Mouse (Mus musculus) ES-Bruce4 (cell line): Measurements from ENCODE around the gene Lmtk2. TPM values are rescaled to one million over a fixed set of nuclear protein-coding genes. Genes with fewer than 3 reads are reported as not detected.
A peak's percentile ranks its signal among the peaks of the same experiment; 100 is the strongest.

Experiments
- H3K27ac ChIP-seq: 2 replicates; pipeline ENCODE4 v1.5.1; 2012; ENCODE audit warnings: low read length, inconsistent platforms; ENCODE audit not compliant: insufficient read depth
- H3K27me3 ChIP-seq: 2 replicates; pipeline ENCODE4 v1.6.1; 2012; ENCODE audit warnings: mild to moderate bottlenecking, low read length, inconsistent platforms; ENCODE audit not compliant: control insufficient read depth, poor library complexity, insufficient read depth, severe bottlenecking
- H3K36me3 ChIP-seq: 2 replicates; pipeline ENCODE4 v1.6.1; 2012; ENCODE audit warnings: inconsistent platforms, mild to moderate bottlenecking, low read length, moderate library complexity; ENCODE audit not compliant: control insufficient read depth, poor library complexity, insufficient read depth, severe bottlenecking
- H3K4me1 ChIP-seq: one replicate; pipeline ENCODE4 v1.8.1; 2011; ENCODE audit warnings: low read length; ENCODE audit not compliant: control insufficient read depth, insufficient read depth
- H3K4me3 ChIP-seq: 2 replicates; pipeline ENCODE4 v1.5.1; 2011; ENCODE audit warnings: low read depth, mild to moderate bottlenecking, low read length
- H3K9ac ChIP-seq: 2 replicates; pipeline ENCODE4 v1.6.1; 2012; ENCODE audit warnings: low read depth, mild to moderate bottlenecking, inconsistent platforms; ENCODE audit not compliant: poor library complexity, severe bottlenecking
- H3K9me3 ChIP-seq: replicated peaks from 2 replicates; pipeline ENCODE4 v1.6.1; 2012; ENCODE audit warnings: mild to moderate bottlenecking, low read length, inconsistent platforms; ENCODE audit not compliant: control insufficient read depth, poor library complexity, insufficient read depth, severe bottlenecking
- CTCF ChIP-seq: IDR thresholded peaks from one replicate; pipeline ENCODE4 v1.8.1; 2011; ENCODE audit warnings: low read depth, low read length
- EP300 ChIP-seq: IDR thresholded peaks from 2 replicates; pipeline ENCODE4 v1.6.1; 2011; ENCODE audit warnings: low read depth, low read length; ENCODE audit not compliant: insufficient read depth
- POLR2A ChIP-seq: IDR thresholded peaks from one replicate; pipeline ENCODE4 v1.8.1; 2011; ENCODE audit warnings: low read length; ENCODE audit not compliant: insufficient read depth
- polyA plus RNA-seq: library from polyadenylated mRNA; stranded (reverse); fragments of >200 nt; gene quantifications from 2 replicates; pipeline ENCODE4 v1.2.4, GENCODE M21; 2011; ENCODE audit warnings: low read depth; ENCODE audit not compliant: missing spikeins, insufficient read depth, insufficient read length

Lmtk2 gene
- polyA plus RNA-seq, 1 experiment: 47.1 TPM

DNA sequence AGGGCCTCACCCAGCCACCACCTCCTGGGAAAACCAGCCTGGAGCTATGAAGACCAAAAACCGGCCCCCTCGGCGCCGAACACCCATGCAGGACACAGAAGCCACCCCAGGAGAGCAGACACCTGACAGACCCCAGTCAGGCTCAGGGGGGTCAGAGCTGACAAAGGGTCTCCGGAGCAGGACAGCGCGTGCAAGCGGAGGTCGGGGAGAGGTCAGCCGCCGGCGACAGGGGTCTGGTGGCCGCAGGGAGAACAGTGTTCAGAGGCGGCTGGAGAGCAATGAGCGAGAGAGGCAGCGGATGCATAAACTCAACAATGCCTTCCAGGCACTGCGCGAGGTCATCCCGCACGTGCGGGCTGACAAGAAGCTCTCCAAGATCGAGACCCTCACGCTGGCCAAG lies 90.8 kb downstream of the Lmtk2 start:
- no peaks in the 10 kb centered on the region for H3K27me3 ChIP-seq
- no peak overlapping the region for H3K9ac ChIP-seq
- no peaks in the 10 kb centered on the region for H3K9me3 ChIP-seq
- H3K4me1 ChIP-seq: peaks cover 4% of the 10 kb centered on the region
- H3K27ac ChIP-seq: no peak overlapping the region
- H3K4me3 ChIP-seq: peak overlapping the region; percentile 27
- H3K36me3 ChIP-seq: peaks cover 2% of the 10 kb centered on the region
- TF ChIP-seq EP300: no peak
- no peak for TF ChIP-seq CTCF
- TF ChIP-seq POLR2A: no peak

DNA sequence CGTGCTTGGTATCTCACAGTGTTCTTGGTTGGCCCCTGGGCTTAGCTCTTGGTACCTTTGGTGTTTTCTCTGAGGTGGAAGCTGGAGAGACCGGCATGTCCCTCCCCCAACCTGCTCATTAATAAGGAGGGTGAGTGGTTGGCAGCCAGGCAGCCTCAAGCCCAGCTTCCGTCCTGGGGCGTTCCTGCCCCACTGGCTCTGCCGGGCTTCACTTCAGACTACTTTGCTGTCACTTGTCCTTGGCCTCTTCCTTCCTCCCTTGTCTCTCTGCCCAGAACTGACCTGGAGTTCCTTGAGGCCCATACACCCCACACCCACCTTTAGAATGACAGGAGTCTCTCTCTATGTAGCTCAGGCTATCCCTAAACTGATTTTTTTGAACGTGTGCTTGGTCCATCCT lies 92.4 kb downstream of the Lmtk2 start:
- Histone ChIP-seq H3K9ac (no peak overlapping the region), H3K9me3 (no peaks in the 10 kb centered on the region), H3K4me1 (peaks cover 4% of the 10 kb centered on the region), H3K27me3 (no peaks in the 10 kb centered on the region), H3K27ac (no peak overlapping the region), H3K4me3 (no peak overlapping the region), H3K36me3 (no peaks in the 10 kb centered on the region)
- TF ChIP-seq CTCF: no peak
- no peak for TF ChIP-seq POLR2A
- TF ChIP-seq EP300: no peak

DNA sequence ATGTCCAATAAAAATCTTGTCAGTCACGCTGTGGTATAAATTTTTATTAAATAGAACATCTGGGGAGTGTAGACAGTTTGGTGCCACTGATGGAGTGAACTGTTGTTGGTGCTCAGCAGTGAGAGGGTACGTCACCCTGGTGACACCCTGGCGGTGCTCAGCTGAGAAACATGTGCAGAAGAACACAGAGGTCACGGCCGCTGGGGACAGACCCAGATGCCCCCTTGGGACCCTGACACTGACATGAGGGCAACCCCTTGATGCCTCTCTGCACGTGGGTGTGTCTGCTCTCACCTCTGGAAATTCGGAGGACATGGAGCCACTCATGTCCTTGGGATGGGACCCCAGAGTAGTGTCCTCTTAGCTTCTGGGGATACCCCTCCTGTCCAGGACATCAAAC lies 94.2 kb downstream of the Lmtk2 start:
- H3K36me3 ChIP-seq: no peaks in the 10 kb centered on the region
- no peak overlapping the region for H3K4me3 ChIP-seq
- H3K27ac ChIP-seq: no peak overlapping the region
- TF ChIP-seq CTCF: no peak
- TF ChIP-seq POLR2A: no peak
- TF ChIP-seq EP300: no peak
- no peak overlapping the region for H3K9ac ChIP-seq
- H3K4me1 ChIP-seq: peaks cover 2% of the 10 kb centered on the region
- H3K27me3 ChIP-seq: no peaks in the 10 kb centered on the region
- no peaks in the 10 kb centered on the region for H3K9me3 ChIP-seq

GRCm38 (mm10) chr5:144195567-144195966 lies 95.3 kb downstream of the Lmtk2 start:
- H3K9me3 ChIP-seq: no peaks in the 10 kb centered on the region
- H3K9ac ChIP-seq: no peak overlapping the region
- H3K36me3 ChIP-seq: no peaks in the 10 kb centered on the region
- no peak overlapping the region for H3K4me3 ChIP-seq
- H3K4me1 ChIP-seq: peaks cover 2% of the 10 kb centered on the region
- TF ChIP-seq EP300: no peak
- TF ChIP-seq CTCF: no peak
- no peak for TF ChIP-seq POLR2A
- H3K27me3 ChIP-seq: no peaks in the 10 kb centered on the region
- H3K27ac ChIP-seq: no peak overlapping the region

GRCm38 (mm10) chr5:144200616-144201015 lies 100.4 kb downstream of the Lmtk2 start:
- no peaks in the 10 kb centered on the region for H3K36me3 ChIP-seq
- no peaks in the 10 kb centered on the region for H3K9me3 ChIP-seq
- TF ChIP-seq EP300: no peak
- no peak for TF ChIP-seq POLR2A
- no peak for TF ChIP-seq CTCF

GRCm38 (mm10) chr5:144202430-144202829 lies 102.2 kb downstream of the Lmtk2 start:
- Histone ChIP-seq H3K9me3 (no peaks in the 10 kb centered on the region), H3K4me1 (no peaks in the 10 kb centered on the region), H3K4me3 (no peak overlapping the region), H3K27ac (no peak overlapping the region), H3K27me3 (no peaks in the 10 kb centered on the region), H3K36me3 (no peaks in the 10 kb centered on the region), H3K9ac (no peak overlapping the region)
- TF ChIP-seq CTCF (peak; percentile 34), EP300 (no peak), POLR2A (no peak)

More at GRCm38 (mm10) chr5:144200616-144201015, 100.4 kb downstream of the Lmtk2 start:
- no peaks in the 10 kb centered on the region for H3K4me1 ChIP-seq
- no peaks in the 10 kb centered on the region for H3K27me3 ChIP-seq
- H3K9ac ChIP-seq: no peak overlapping the region
- no peak overlapping the region for H3K4me3 ChIP-seq
- H3K27ac ChIP-seq: no peak overlapping the region
